Mouse (Mus musculus) lung, adult 18-20 months (tissue): Measurements from ENCODE around the gene Odf2.

Source experiments
- DNase-seq, 2 experiments: peaks; one replicate each; pipeline ENCODE4 v3.0.0; 2022; ENCODE audit warnings: mixed read lengths in 2 of 2

The Odf2 gene

GRCm38 (mm10) chr2:29889066-29889944 lies at the start of gene Odf2:
Odf2 (plus strand) TSS chr2:29889221.
- DNase-seq = peak; percentile 100

- DNase-seq = no peak
Measured at GRCm38 (mm10) chr2:29839460-29839859, 49.6 kb upstream of the Odf2 start.

- no peak for DNase-seq
Measured at GRCm38 (mm10) chr2:29843231-29844105, 45.6 kb upstream of the Odf2 start.

GRCm38 (mm10) chr2:29844115-29844514 lies 44.9 kb upstream of the Odf2 start:
- no peak for DNase-seq

- DNase-seq = no peak
Measured at GRCm38 (mm10) chr2:29844661-29845060, 44.4 kb upstream of the Odf2 start.

- no peak for DNase-seq
Measured at GRCm38 (mm10) chr2:29845636-29846035, 43.4 kb upstream of the Odf2 start.

- DNase-seq = no peak
Measured at GRCm38 (mm10) chr2:29846061-29846853, 42.8 kb upstream of the Odf2 start.

GRCm38 (mm10) chr2:29846911-29847310 lies 42.1 kb upstream of the Odf2 start:
- DNase-seq = no peak

GRCm38 (mm10) chr2:29849041-29849440 lies 40.0 kb upstream of the Odf2 start:
- DNase-seq = no peak

GRCm38 (mm10) chr2:29849841-29850480 lies 39.1 kb upstream of the Odf2 start:
- no peak for DNase-seq

- no peak for DNase-seq
Measured at GRCm38 (mm10) chr2:29852957-29853485, 36.0 kb upstream of the Odf2 start.

GRCm38 (mm10) chr2:29853736-29854135 lies 35.3 kb upstream of the Odf2 start:
- DNase-seq = no peak

GRCm38 (mm10) chr2:29855585-29856210 lies 33.3 kb upstream of the Odf2 start:
- no peak for DNase-seq

- no peak for DNase-seq
Measured at GRCm38 (mm10) chr2:29856451-29857260, 32.4 kb upstream of the Odf2 start.

GRCm38 (mm10) chr2:29857341-29857740 lies 31.7 kb upstream of the Odf2 start:
- DNase-seq = no peak

GRCm38 (mm10) chr2:29857967-29858366 lies 31.1 kb upstream of the Odf2 start:
- DNase-seq = no peak

- DNase-seq = peak; percentile 29 to 54
Measured at GRCm38 (mm10) chr2:29858748-29859473, 30.1 kb upstream of the Odf2 start.

GRCm38 (mm10) chr2:29865125-29865524 lies 23.9 kb upstream of the Odf2 start:
- DNase-seq = no peak

GRCm38 (mm10) chr2:29868949-29869645 lies 19.9 kb upstream of the Odf2 start, which contains the start of gene Cercam:
Cercam (plus strand) TSS chr2:29869164.
- peak; percentile 84 to 87 for DNase-seq
